Mouse (Mus musculus): ENCODE data around the gene B4galt2. TPM values are rescaled to one million over a fixed set of nuclear protein-coding genes. Genes with fewer than 3 reads are reported as not detected.

B4galt2 gene
- total RNA-seq, 2 experiments from 2014 or later = 25.7 to 27.4 TPM

- DNase-seq (ENCODE audit: low spot score in 2 of 2) = no peak
These were observed 28.9 kb upstream of the B4galt2 start for GRCm38 (mm10) chr4:117912131-117912561.

- no peak for DNase-seq (ENCODE audit: low spot score in 2 of 2)
These were observed 25.7 kb upstream of the B4galt2 start for GRCm38 (mm10) chr4:117908834-117909453.

- no peak for DNase-seq (ENCODE audit: low spot score in 2 of 2)
These were observed 22.9 kb upstream of the B4galt2 start for GRCm38 (mm10) chr4:117906196-117906595.

GRCm38 (mm10) chr4:117904761-117905160, 21.5 kb upstream of the B4galt2 start:
- no peak for DNase-seq (ENCODE audit: low spot score in 2 of 2)

GRCm38 (mm10) chr4:117904094-117904493, 20.8 kb upstream of the B4galt2 start:
- no peak for DNase-seq (ENCODE audit: low spot score in 2 of 2)

GRCm38 (mm10) chr4:117898111-117898510, 14.8 kb upstream of the B4galt2 start:
- DNase-seq (ENCODE audit: low spot score in 2 of 2) = no peak

- DNase-seq (ENCODE audit: low spot score in 2 of 2) = no peak
These were observed 12.7 kb upstream of the B4galt2 start for GRCm38 (mm10) chr4:117896031-117896430.

GRCm38 (mm10) chr4:117895339-117895738, 12.1 kb upstream of the B4galt2 start:
- no peak for DNase-seq (ENCODE audit: low spot score in 2 of 2)

- DNase-seq (ENCODE audit: low spot score in 2 of 2) = no peak
These were observed 11.3 kb upstream of the B4galt2 start for GRCm38 (mm10) chr4:117894601-117895000.

GRCm38 (mm10) chr4:117893376-117893775, 10.1 kb upstream of the B4galt2 start:
- peak in 1 of 2 experiments; percentile 60 for DNase-seq (ENCODE audit: low spot score in 2 of 2)

GRCm38 (mm10) chr4:117891738-117892161, 8.5 kb upstream of the B4galt2 start, which contains the start of gene Dph2:
TSS of gene Dph2 (minus strand) at chr4:117892032.
- DNase-seq (ENCODE audit: low spot score in 2 of 2) = peak in 1 of 2 experiments; percentile 71

- no peak for DNase-seq (ENCODE audit: low spot score in 2 of 2)
These were observed 7.5 kb upstream of the B4galt2 start for GRCm38 (mm10) chr4:117890750-117891149.

- DNase-seq (ENCODE audit: low spot score in 2 of 2) = no peak
These were observed 6.7 kb upstream of the B4galt2 start for GRCm38 (mm10) chr4:117890031-117890430.

- DNase-seq (ENCODE audit: low spot score in 2 of 2) = no peak
These were observed 6.2 kb upstream of the B4galt2 start for GRCm38 (mm10) chr4:117889471-117889870.

GRCm38 (mm10) chr4:117887920-117888319, 4.6 kb upstream of the B4galt2 start:
- no peak for DNase-seq (ENCODE audit: low spot score in 2 of 2)

GRCm38 (mm10) chr4:117887133-117887532, 3.8 kb upstream of the B4galt2 start, which contains the start of gene Atp6v0b:
TSS of gene Atp6v0b (minus strand) at chr4:117887333.
- peak; percentile 91 to 93 for DNase-seq (ENCODE audit: low spot score in 2 of 2)

- DNase-seq (ENCODE audit: low spot score in 2 of 2) = no peak
These were observed 3.4 kb upstream of the B4galt2 start for GRCm38 (mm10) chr4:117886644-117887043.

GRCm38 (mm10) chr4:117885994-117886393, 2.7 kb upstream of the B4galt2 start:
- no peak for DNase-seq (ENCODE audit: low spot score in 2 of 2)

GRCm38 (mm10) chr4:117885093-117885492, 1.8 kb upstream of the B4galt2 start:
- DNase-seq (ENCODE audit: low spot score in 2 of 2) = no peak

- DNase-seq (ENCODE audit: low spot score in 2 of 2) = no peak
These were observed 859 bp upstream of the B4galt2 start for GRCm38 (mm10) chr4:117884146-117884545.

- DNase-seq (ENCODE audit: low spot score in 2 of 2) = no peak
These were observed 4.6 kb downstream of the B4galt2 start for GRCm38 (mm10) chr4:117878703-117879102.

- no peak for DNase-seq (ENCODE audit: low spot score in 2 of 2)
These were observed 5.0 kb downstream of the B4galt2 start for GRCm38 (mm10) chr4:117878301-117878700.

- no peak for DNase-seq (ENCODE audit: low spot score in 2 of 2)
These were observed 9.7 kb downstream of the B4galt2 start for GRCm38 (mm10) chr4:117873615-117874014.

Measured in gastrocnemius, postnatal 4 days (tissue).